In genomic region chr1:179633414-179633752, GRCm38 (mm10) we compare ENCODE assay signal across 8 mouse cellular contexts. TPM values are rescaled to one million over a fixed set of nuclear protein-coding genes. Genes with fewer than 3 reads are reported as not detected.
A peak's percentile ranks its signal among the peaks of the same experiment; 100 is the strongest.
DNase-seq lines count a peak whose midpoint lies in the region; ATAC-seq and TF ChIP-seq lines count a peak whose summit lies in the region.

No protein-coding gene starts in this region.

- H3K27me3 ChIP-seq in heart, postnatal 0 days (ENCODE audit: control insufficient read depth, insufficient read depth, low read length), result no peaks in the 10 kb centered on the region

- no peak for ATAC-seq in heart, postnatal 0 days (ENCODE audit: insufficient read depth, low read depth)
- peak; percentile 95 for ATAC-seq in common myeloid progenitor, adult 5-6 weeks (replicated peaks; ENCODE audit: low read depth, poor library complexity, severe bottlenecking)

- TF ChIP-seq CTCF in heart, postnatal 0 days (IDR thresholded peaks at IDR 0.05; ENCODE audit: low read depth), result peak; percentile 60

- H3K4me2 ChIP-seq in heart, postnatal 0 days (ENCODE audit: low read depth, low read length), result no peak overlapping the region

- intact Hi-C loops in heart, postnatal 25 days (cut with DNase I), result no loop called here

- no peak for TF ChIP-seq EP300 in heart, postnatal 0 days (IDR thresholded peaks at IDR 0.05; ENCODE audit: low read depth)

- 5% methylated on average over 1 of the region's 1 CpGs for WGBS in heart, postnatal 0 days

- H3K9ac ChIP-seq in heart, postnatal 0 days (replicated peaks; ENCODE audit: low read depth, low read length), result no peak overlapping the region

- no peaks in the 10 kb centered on the region for H3K9me3 ChIP-seq in heart, postnatal 0 days (replicated peaks; ENCODE audit: control insufficient read depth, low read length)

- no peak for DNase-seq in heart, postnatal 0 days (ENCODE audit: low spot score)
- DNase-seq in heart, postnatal 25 days (ENCODE audit: low spot score), result no peak
- DNase-seq in spleen, postnatal 10 days (ENCODE audit: low spot score in 2 of 2), result peak; percentile 33 to 56
- DNase-seq in spleen, postnatal 36 days (ENCODE audit: low spot score in 2 of 2), result no peak
- peak; percentile 56 for DNase-seq in mesoderm, embryonic 11.5 days (ENCODE audit: low read depth, low spot score)
- no peak for DNase-seq in layer of hippocampus, adult 9-10 months (ENCODE audit: low spot score)
- no peak for DNase-seq in right cerebral cortex, postnatal 25 days

- no peak overlapping the region for H3K27ac ChIP-seq in heart, postnatal 0 days (ENCODE audit: low read depth)

- no peaks in the 10 kb centered on the region for H3K36me3 ChIP-seq in heart, postnatal 0 days (replicated peaks; ENCODE audit: control insufficient read depth, insufficient read depth, low read length)

- no peaks in the 10 kb centered on the region; the same call in 1 of the 2 replicates for H3K4me1 ChIP-seq in heart, postnatal 0 days (ENCODE audit: control insufficient read depth, insufficient read depth)

- no peak overlapping the region for H3K4me3 ChIP-seq in heart, postnatal 0 days (ENCODE audit: low read depth, low read length)

RNA-seq across cellular contexts. Expression of gene Sccpdh, which starts 34.6 kb away (rescaled TPM):
- 65.2 and 75.5 TPM in 2 replicates for total RNA-seq in heart, postnatal 0 days (2014; rRNA removed; ENCODE audit: low replicate concordance)
- polyA plus RNA-seq in heart, postnatal 0 days (2015; fragmentation: Nextera tagmentation; extraction: Ambion mirVana), result 116 and 122 TPM in 2 replicates
- 10 to 100 TPM; 56.1 to 61.9 TPM for total RNA-seq in heart, postnatal 25 days (2021)
- 29.9 and 38.1 TPM in 2 replicates for total RNA-seq in common myeloid progenitor, adult 5-6 weeks (2017)

Comparison
In these comparisons a context has a peak if more than half of its experiments do, and no peak if none do; other contexts are left out.
1. DNase-seq: peak in spleen, postnatal 10 days (2 of 2) and mesoderm, embryonic 11.5 days (single experiment); none in heart, postnatal 0 days (single experiment), heart, postnatal 25 days (single experiment), spleen, postnatal 36 days (0 of 2), layer of hippocampus, adult 9-10 months (single experiment) and right cerebral cortex, postnatal 25 days (single experiment).